Mouse (Mus musculus) hindbrain, embryonic 16.5 days (tissue): ENCODE measurements around the gene Gm16253. TPM values are rescaled to one million over a fixed set of nuclear protein-coding genes. Genes with fewer than 3 reads are reported as not detected.

Source experiments
- ATAC-seq: fragments of 200-750 bp; cut with Nextera tagmentation; 2 replicates; pipeline ENCODE4 v1.8.0; 2017; ENCODE audit warnings: moderate TSS enrichment, moderate library complexity
- H3K27ac ChIP-seq: fragments of 300-500 bp; sonication (generic); 2 replicates; pipeline ENCODE4 v1.5.1; 2014; ENCODE audit warnings: low read depth, mild to moderate bottlenecking, control low read depth, low read length, moderate library complexity
- H3K27me3 ChIP-seq: fragments of 300-500 bp; sonication (generic); replicated peaks from 2 replicates; pipeline ENCODE4 v1.6.1; 2014; ENCODE audit warnings: low read length; ENCODE audit not compliant: control insufficient read depth, insufficient read depth
- H3K36me3 ChIP-seq: fragments of 300-500 bp; sonication (generic); 2 replicates; pipeline ENCODE4 v1.6.1; 2014; ENCODE audit warnings: mild to moderate bottlenecking, low read length, moderate library complexity, mixed read lengths; ENCODE audit not compliant: control insufficient read depth, insufficient read depth
- H3K4me1 ChIP-seq: fragments of 300-500 bp; sonication (generic); 2 replicates; pipeline ENCODE4 v1.6.1; 2014; ENCODE audit warnings: low read depth, low read length; ENCODE audit not compliant: control insufficient read depth, insufficient read depth
- H3K4me2 ChIP-seq: fragments of 300-500 bp; sonication (generic); 2 replicates; pipeline ENCODE4 v1.6.1; 2014; ENCODE audit warnings: mild to moderate bottlenecking, low read length, control low read depth, moderate library complexity
- H3K4me3 ChIP-seq: fragments of 300-500 bp; sonication (generic); 2 replicates; pipeline ENCODE4 v1.5.1; 2014; ENCODE audit warnings: mild to moderate bottlenecking, low read length, control low read depth, moderate library complexity
- H3K9ac ChIP-seq: fragments of 300-500 bp; sonication (generic); 2 replicates; pipeline ENCODE4 v1.6.1; 2014; ENCODE audit warnings: low read depth, mild to moderate bottlenecking, control low read depth, low read length, moderate library complexity
- H3K9me3 ChIP-seq: fragments of 300-500 bp; sonication (generic); 2 replicates; pipeline ENCODE4 v1.6.1; 2014; ENCODE audit warnings: mild to moderate bottlenecking, low read length, moderate library complexity; ENCODE audit not compliant: control insufficient read depth
- WGBS: fragments of 180-500 bp; shearing (Covaris S2); extraction: QIAGEN DNeasy Blood & Tissue Kit; methylation state at CpG from one replicate; pipeline ENCODE4 v1.1.7; 2014; 5-methylcytosine and 5-hydroxymethylcytosine counted together
- polyA plus RNA-seq: library from polyadenylated mRNA; unstranded; fragments of >200 nt; fragmentation: Nextera tagmentation; extraction: Ambion mirVana; gene quantifications from 2 replicates; pipeline ENCODE4 v1.2.1, GENCODE M21; 2015

Gm16253 gene
- polyA plus RNA-seq, 1 experiment from 2014 or later = 1.0 TPM

GRCm38 (mm10) chr3:96555041-96555596 is 21.7 kb upstream of the Gm16253 start:
- H3K27me3 ChIP-seq = no peaks in the 10 kb centered on the region
- 32% methylated on average over 12 of the region's 12 CpGs for WGBS
- no peak overlapping the region for H3K4me3 ChIP-seq
- no peak overlapping the region; the same call in 1 of the 2 replicates for H3K4me2 ChIP-seq
- ATAC-seq = peak; percentile 44
- H3K36me3 ChIP-seq = no peaks in the 10 kb centered on the region
- peak overlapping the region; percentile 60 for H3K27ac ChIP-seq
- H3K9ac ChIP-seq = no peak overlapping the region
- peaks cover 26% of the 10 kb centered on the region for H3K4me1 ChIP-seq
- H3K9me3 ChIP-seq = no peaks in the 10 kb centered on the region

GRCm38 (mm10) chr3:96555999-96556614 is 20.7 kb upstream of the Gm16253 start:
- Histone ChIP-seq H3K36me3 (peaks cover 4% of the 10 kb centered on the region), H3K27me3 (no peaks in the 10 kb centered on the region), H3K4me1 (peaks cover 34% of the 10 kb centered on the region), H3K27ac (no peak overlapping the region), H3K9ac (no peak overlapping the region), H3K4me2 (peak overlapping the region; percentile 84), H3K4me3 (no peak overlapping the region), H3K9me3 (no peaks in the 10 kb centered on the region)
- no peak for ATAC-seq
- 85% methylated on average over 15 of the region's 15 CpGs for WGBS

GRCm38 (mm10) chr3:96556651-96557635 is 19.8 kb upstream of the Gm16253 start:
- H3K9ac ChIP-seq = peak overlapping the region; percentile 69
- WGBS = 10% methylated on average over 22 of the region's 22 CpGs

GRCm38 (mm10) chr3:96557694-96558093 is 19.1 kb upstream of the Gm16253 start, which contains the start of gene Txnip:
TSS of gene Txnip (plus strand) at chr3:96557957.
- WGBS = 1% methylated on average over 26 of the region's 26 CpGs
- no peaks in the 10 kb centered on the region for H3K9me3 ChIP-seq
- H3K4me3 ChIP-seq = peak within 1 kb of the TSS; percentile 68
- no peaks in the 10 kb centered on the region for H3K27me3 ChIP-seq
- ATAC-seq = peak; percentile 99
- H3K4me2 ChIP-seq = peak within 1 kb of the TSS; percentile 84
- peak within 1 kb of the TSS; percentile 69 for H3K9ac ChIP-seq
- peaks cover 8% of the 10 kb centered on the region for H3K36me3 ChIP-seq
- peak within 1 kb of the TSS; percentile 74 for H3K27ac ChIP-seq
- peaks cover 38% of the 10 kb centered on the region for H3K4me1 ChIP-seq

More at GRCm38 (mm10) chr3:96556651-96557635, 19.8 kb upstream of the Gm16253 start:
- peaks cover 8% of the 10 kb centered on the region for H3K36me3 ChIP-seq
- peaks cover 38% of the 10 kb centered on the region for H3K4me1 ChIP-seq
- H3K27ac ChIP-seq = peak overlapping the region; percentile 74
- no peaks in the 10 kb centered on the region for H3K9me3 ChIP-seq
- H3K4me3 ChIP-seq = peak overlapping the region; percentile 68
- no peaks in the 10 kb centered on the region for H3K27me3 ChIP-seq
- H3K4me2 ChIP-seq = peak overlapping the region; percentile 84
- ATAC-seq = 0 out of 2 replicates have a peak, but pooled peaks have one; percentile 5

- Histone ChIP-seq H3K9ac (peak overlapping the region; percentile 69), H3K27me3 (no peaks in the 10 kb centered on the region), H3K4me1 (peaks cover 38% of the 10 kb centered on the region), H3K4me2 (peak overlapping the region; percentile 84), H3K4me3 (peak overlapping the region; percentile 68), H3K9me3 (no peaks in the 10 kb centered on the region), H3K36me3 (peaks cover 8% of the 10 kb centered on the region), H3K27ac (peak overlapping the region; percentile 67)
- WGBS = under 1% methylated on average over 17 of the region's 17 CpGs
- ATAC-seq = no peak
These were observed 18.6 kb upstream of the Gm16253 start for GRCm38 (mm10) chr3:96558159-96558558.

- Histone ChIP-seq H3K36me3 (peaks cover 8% of the 10 kb centered on the region), H3K4me1 (peaks cover 38% of the 10 kb centered on the region), H3K4me3 (peak overlapping the region; percentile 68), H3K27ac (no peak overlapping the region), H3K4me2 (peak overlapping the region; percentile 84), H3K9ac (peak overlapping the region; percentile 69), H3K9me3 (no peaks in the 10 kb centered on the region), H3K27me3 (no peaks in the 10 kb centered on the region)
- ATAC-seq = no peak
- 31% methylated on average over 10 of the region's 10 CpGs for WGBS
These were observed 18.1 kb upstream of the Gm16253 start for GRCm38 (mm10) chr3:96558668-96559196.

- Histone ChIP-seq H3K9me3 (no peaks in the 10 kb centered on the region), H3K27ac (no peak overlapping the region), H3K4me1 (peaks cover 38% of the 10 kb centered on the region), H3K4me3 (peak overlapping the region; percentile 68), H3K9ac (peak overlapping the region; percentile 38; the same call in 1 of the 2 replicates), H3K27me3 (no peaks in the 10 kb centered on the region), H3K4me2 (peak overlapping the region; percentile 84), H3K36me3 (peaks cover 8% of the 10 kb centered on the region)
- ATAC-seq = no peak
- 76% methylated on average over 12 of the region's 12 CpGs for WGBS
These were observed 17.3 kb upstream of the Gm16253 start for GRCm38 (mm10) chr3:96559398-96559910.

- Histone ChIP-seq H3K9ac (peak overlapping the region; percentile 38; the same call in 1 of the 2 replicates), H3K27me3 (no peaks in the 10 kb centered on the region), H3K27ac (no peak overlapping the region), H3K36me3 (peaks cover 8% of the 10 kb centered on the region), H3K9me3 (no peaks in the 10 kb centered on the region), H3K4me1 (peaks cover 35% of the 10 kb centered on the region), H3K4me2 (peak overlapping the region; percentile 84), H3K4me3 (peak overlapping the region; percentile 68)
- ATAC-seq = no peak
- WGBS = 86% methylated on average over 23 of the region's 23 CpGs
These were observed 16.6 kb upstream of the Gm16253 start for GRCm38 (mm10) chr3:96559911-96560850.
